Mouse (Mus musculus) hindbrain, embryonic 11.5 days (tissue): ENCODE data around the gene Zkscan17. TPM values are rescaled to one million over a fixed set of nuclear protein-coding genes. Genes with fewer than 3 reads are reported as not detected.

ENCODE experiments used
- ATAC-seq: fragments of 200-750 bp; cut with Nextera tagmentation; 2 replicates; pipeline ENCODE4 v1.8.0; 2017; ENCODE audit warnings: mild to moderate bottlenecking, moderate TSS enrichment, moderate library complexity; ENCODE audit not compliant: low FRiP score
- DNase-seq: peaks from one replicate; pipeline ENCODE4 v3.0.0-alpha.2; 2015; ENCODE audit warnings: low spot score
- H3K27ac ChIP-seq: fragments of 300-500 bp; sonication (generic); 2 replicates; pipeline ENCODE4 v1.5.1; 2014; ENCODE audit warnings: mild to moderate bottlenecking, low read depth, low read length
- H3K27me3 ChIP-seq: fragments of 300-500 bp; sonication (generic); 2 replicates; pipeline ENCODE4 v1.6.1; 2014; ENCODE audit warnings: mild to moderate bottlenecking, low read length, moderate library complexity, mixed read lengths; ENCODE audit not compliant: control insufficient read depth, insufficient read depth
- H3K36me3 ChIP-seq: fragments of 300-500 bp; sonication (generic); 2 replicates; pipeline ENCODE4 v1.6.1; 2014; ENCODE audit warnings: mild to moderate bottlenecking, low read length, moderate library complexity, mixed read lengths; ENCODE audit not compliant: control insufficient read depth, insufficient read depth
- H3K4me1 ChIP-seq: fragments of 300-500 bp; sonication (generic); replicated peaks from 2 replicates; pipeline ENCODE4 v1.6.1; 2014; ENCODE audit warnings: low read length, mixed read lengths; ENCODE audit not compliant: control insufficient read depth, insufficient read depth
- H3K4me2 ChIP-seq: fragments of 300-500 bp; sonication (generic); replicated peaks from 2 replicates; pipeline ENCODE4 v1.6.1; 2014; ENCODE audit warnings: mild to moderate bottlenecking, low read depth, low read length
- H3K4me3 ChIP-seq: fragments of 300-500 bp; sonication (generic); 2 replicates; pipeline ENCODE4 v1.5.1; 2014; ENCODE audit warnings: low read depth, low read length
- H3K9ac ChIP-seq: fragments of 300-500 bp; sonication (generic); 2 replicates; pipeline ENCODE4 v1.6.1; 2014; ENCODE audit warnings: low read depth, low read length
- H3K9me3 ChIP-seq: fragments of 300-500 bp; sonication (generic); 2 replicates; pipeline ENCODE4 v1.6.1; 2016; ENCODE audit warnings: low read length; ENCODE audit not compliant: control insufficient read depth
- WGBS: fragments of 180-500 bp; shearing (Covaris S2); extraction: QIAGEN DNeasy Blood & Tissue Kit; methylation state at CpG from one replicate; pipeline ENCODE4 v1.1.7; 2014; 5-methylcytosine and 5-hydroxymethylcytosine counted together
- polyA plus RNA-seq: library from polyadenylated mRNA; unstranded; fragments of >200 nt; fragmentation: Nextera tagmentation; extraction: Ambion mirVana; gene quantifications from 2 replicates; pipeline ENCODE4 v1.2.1, GENCODE M21; 2014

Gene Zkscan17
- polyA plus RNA-seq, 1 experiment from 2014 or later = 17.1 TPM

DNA sequence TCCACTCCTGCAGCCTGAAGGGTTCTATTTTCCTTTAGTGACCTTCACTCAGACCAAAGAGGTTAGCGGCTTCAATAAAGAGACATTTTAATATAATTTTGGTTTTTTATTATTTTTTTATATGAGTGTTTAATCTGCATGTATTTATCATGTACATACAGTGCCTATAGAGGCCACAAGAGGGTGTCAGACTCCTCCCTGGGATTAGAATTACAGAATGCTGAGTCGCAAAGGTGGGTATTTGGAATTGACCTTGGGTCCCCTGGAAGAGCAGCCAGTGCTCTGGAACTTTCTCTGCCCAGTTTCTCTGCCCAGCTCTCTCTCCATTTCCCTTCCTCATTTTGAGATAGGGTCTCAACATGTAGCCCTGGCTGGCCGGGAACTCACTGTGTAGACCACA, 13.0 kb downstream of the Zkscan17 start:
- H3K4me1 ChIP-seq = no peaks in the 10 kb centered on the region
- no peak overlapping the region for H3K4me3 ChIP-seq
- H3K9me3 ChIP-seq = no peaks in the 10 kb centered on the region
- ATAC-seq = no peak
- H3K27me3 ChIP-seq = no peaks in the 10 kb centered on the region
- no peaks in the 10 kb centered on the region for H3K36me3 ChIP-seq
- no peak for DNase-seq
- 80% methylated on average over 3 of the region's 3 CpGs for WGBS
- no peak overlapping the region for H3K4me2 ChIP-seq
- H3K27ac ChIP-seq = no peak overlapping the region
- H3K9ac ChIP-seq = no peak overlapping the region

GRCm38 (mm10) chr11:59512733-59513132, 13.8 kb downstream of the Zkscan17 start:
- Histone ChIP-seq H3K4me2 (no peak overlapping the region), H3K9ac (no peak overlapping the region), H3K27ac (no peak overlapping the region), H3K4me1 (peaks cover under 1% of the 10 kb centered on the region; the same call in 1 of the 2 replicates), H3K4me3 (no peak overlapping the region), H3K27me3 (no peaks in the 10 kb centered on the region), H3K9me3 (no peaks in the 10 kb centered on the region), H3K36me3 (no peaks in the 10 kb centered on the region)
- ATAC-seq (no peak), DNase-seq (no peak)
- WGBS = 91% methylated on average over 10 of the region's 10 CpGs

- H3K27ac ChIP-seq = no peak overlapping the region
- H3K9me3 ChIP-seq = no peaks in the 10 kb centered on the region
- H3K4me1 ChIP-seq = peaks cover 6% of the 10 kb centered on the region
- WGBS = 57% methylated on average over 1 of the region's 1 CpGs
- H3K27me3 ChIP-seq = no peaks in the 10 kb centered on the region
- DNase-seq (no peak), ATAC-seq (no peak)
- H3K4me3 ChIP-seq = no peak overlapping the region
- no peak overlapping the region for H3K4me2 ChIP-seq
- no peak overlapping the region for H3K9ac ChIP-seq
- H3K36me3 ChIP-seq = no peaks in the 10 kb centered on the region
Observed at GRCm38 (mm10) chr11:59511558-59511957, 15.0 kb downstream of the Zkscan17 start.

GRCm38 (mm10) chr11:59506713-59507074, 19.9 kb downstream of the Zkscan17 start:
- peak; percentile 26 for ATAC-seq
- DNase-seq = no peak

DNA sequence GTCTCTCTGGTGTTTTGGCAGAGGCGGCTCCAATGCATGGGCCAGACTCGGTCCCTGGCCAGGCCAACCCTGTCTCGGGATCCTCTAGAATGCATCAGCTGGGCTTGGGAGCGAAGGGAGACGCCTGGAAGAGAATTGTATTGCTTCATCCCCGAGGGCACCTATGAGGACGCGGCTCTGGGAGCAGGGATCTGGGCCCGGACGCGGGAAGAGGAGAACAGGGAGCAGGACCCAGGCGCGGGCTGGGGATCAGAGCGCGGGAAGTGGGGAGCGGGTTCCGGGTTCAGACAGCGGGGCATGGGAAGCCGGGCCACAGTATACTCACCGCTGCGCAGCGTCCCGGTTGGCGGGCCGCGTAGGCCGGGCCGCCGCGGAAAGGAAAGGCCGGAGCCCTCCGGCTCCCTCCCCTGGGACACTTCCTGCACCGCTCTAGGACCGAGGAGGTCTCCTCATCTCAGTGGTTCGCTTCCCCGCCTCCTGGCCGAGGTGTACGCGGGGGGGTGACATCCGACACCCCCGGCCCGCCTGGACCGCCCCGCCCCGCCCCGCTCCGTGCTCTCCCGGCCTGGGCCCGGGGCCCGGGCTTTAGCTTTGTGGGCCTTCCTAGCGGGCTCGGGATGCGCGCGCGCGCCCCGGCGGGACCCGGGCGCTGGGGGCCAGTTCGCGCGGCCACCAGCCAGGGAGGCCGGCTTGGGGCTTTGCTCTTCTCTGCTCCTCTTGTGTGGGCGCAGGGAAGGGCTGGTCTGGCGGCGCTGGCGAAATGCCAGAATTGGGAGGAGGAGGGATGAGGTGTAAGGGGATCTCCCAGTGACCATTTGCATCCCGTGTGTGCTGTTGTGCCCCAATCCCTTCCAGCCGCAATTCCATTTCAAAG, 20.5 kb downstream of the Zkscan17 start:
- peak overlapping the region; percentile 86 for H3K4me2 ChIP-seq
- peaks cover 9% of the 10 kb centered on the region for H3K4me1 ChIP-seq
- under 1% methylated on average over 64 of the region's 71 CpGs for WGBS
- H3K27ac ChIP-seq = peak overlapping the region; percentile 82
- peak overlapping the region; percentile 86 for H3K9ac ChIP-seq
- no peaks in the 10 kb centered on the region for H3K9me3 ChIP-seq
- H3K27me3 ChIP-seq = no peaks in the 10 kb centered on the region
- peak overlapping the region; percentile 78 for H3K4me3 ChIP-seq
- H3K36me3 ChIP-seq = peaks cover 6% of the 10 kb centered on the region; the same call in 1 of the 2 replicates
- ATAC-seq = peak; percentile 92
- DNase-seq = peak; percentile 93

More at GRCm38 (mm10) chr11:59506713-59507074, 19.9 kb downstream of the Zkscan17 start:
- peaks cover 6% of the 10 kb centered on the region; the same call in 1 of the 2 replicates for H3K36me3 ChIP-seq
- H3K4me2 ChIP-seq = peak overlapping the region; percentile 86
- no peaks in the 10 kb centered on the region for H3K9me3 ChIP-seq
- peak overlapping the region; percentile 82 for H3K27ac ChIP-seq
- peak overlapping the region; percentile 78 for H3K4me3 ChIP-seq
- WGBS = under 1% methylated on average over 14 of the region's 14 CpGs
- H3K9ac ChIP-seq = peak overlapping the region; percentile 86
- H3K27me3 ChIP-seq = no peaks in the 10 kb centered on the region
- peaks cover 9% of the 10 kb centered on the region for H3K4me1 ChIP-seq

- 0% methylated on average over 21 of the region's 21 CpGs for WGBS
- Histone ChIP-seq H3K36me3 (peaks cover 9% of the 10 kb centered on the region; the same call in 1 of the 2 replicates), H3K9me3 (no peaks in the 10 kb centered on the region), H3K9ac (peak overlapping the region; percentile 86), H3K27me3 (no peaks in the 10 kb centered on the region), H3K4me3 (peak overlapping the region; percentile 78), H3K27ac (peak overlapping the region; percentile 82), H3K4me1 (peaks cover 9% of the 10 kb centered on the region), H3K4me2 (peak overlapping the region; percentile 86)
- peak; percentile 75 for DNase-seq
- ATAC-seq = peak; percentile 76
Observed at GRCm38 (mm10) chr11:59505351-59505838, 21.2 kb downstream of the Zkscan17 start.

DNA sequence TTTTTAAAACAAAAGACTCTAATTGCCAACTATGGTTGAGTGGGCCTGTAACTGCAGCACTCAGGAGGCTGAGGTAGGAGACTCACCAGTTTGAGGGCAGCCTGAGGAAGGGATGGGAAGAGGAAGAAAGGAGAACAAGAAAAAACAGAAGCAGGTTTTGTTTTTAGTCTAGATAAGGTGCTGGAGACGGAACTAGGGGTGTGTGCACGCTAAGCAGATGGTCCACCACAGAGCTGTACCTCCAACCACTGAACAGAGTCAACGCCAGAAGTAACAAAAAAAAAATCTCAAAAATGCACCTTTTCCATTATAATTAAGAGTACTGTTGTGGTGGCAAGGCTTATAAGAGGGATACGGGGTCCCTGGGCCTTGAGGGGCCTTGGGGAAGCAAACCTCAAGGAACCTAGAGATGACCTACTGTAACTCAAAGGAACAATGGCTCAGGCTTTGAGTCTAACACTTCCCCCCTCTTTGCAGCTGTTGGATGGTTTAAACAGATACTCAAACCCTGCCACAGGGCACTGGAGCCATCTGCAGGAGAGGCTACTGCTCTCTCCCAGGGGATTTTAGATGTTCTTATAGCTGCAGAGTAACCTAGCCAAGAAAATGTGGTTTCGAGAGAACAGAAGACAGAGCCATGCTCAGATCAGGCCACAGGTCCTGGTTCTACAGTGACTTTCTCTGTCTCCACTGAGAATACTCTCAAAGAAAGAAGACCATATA, 24.4 kb downstream of the Zkscan17 start:
- Histone ChIP-seq H3K36me3 (peaks cover 26% of the 10 kb centered on the region), H3K4me3 (no peak overlapping the region), H3K9ac (no peak overlapping the region), H3K27me3 (no peaks in the 10 kb centered on the region), H3K4me2 (no peak overlapping the region), H3K4me1 (peaks cover 3% of the 10 kb centered on the region), H3K9me3 (no peaks in the 10 kb centered on the region), H3K27ac (no peak overlapping the region)
- no peak for DNase-seq
- WGBS = 96% methylated on average over 5 of the region's 5 CpGs
- ATAC-seq = no peak

DNA sequence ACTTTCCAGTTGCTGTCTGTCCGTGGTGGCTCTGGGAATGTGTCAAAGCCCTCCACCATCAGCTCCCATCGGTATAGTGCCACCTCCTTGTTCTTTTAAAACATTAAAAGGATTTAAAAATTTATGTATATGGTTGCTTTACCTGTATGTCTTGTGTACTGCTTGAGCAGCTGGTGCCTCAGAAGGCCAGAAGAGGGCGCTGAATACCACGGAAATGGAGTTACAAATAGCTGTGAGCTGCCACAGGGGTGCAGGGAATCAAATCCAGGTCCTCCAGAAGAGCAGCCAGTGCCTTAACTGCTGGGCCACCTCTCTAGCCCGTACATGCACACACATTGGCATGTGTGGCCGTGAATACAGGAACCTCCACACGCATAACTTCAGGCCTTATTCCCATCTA, 28.8 kb downstream of the Zkscan17 start:
- 90% methylated on average over 7 of the region's 7 CpGs for WGBS
- H3K36me3 ChIP-seq = peaks cover 30% of the 10 kb centered on the region

More for the DNA sequence above, 28.8 kb downstream of the Zkscan17 start:
- H3K4me1 ChIP-seq = no peaks in the 10 kb centered on the region
- no peak overlapping the region for H3K27ac ChIP-seq
- no peaks in the 10 kb centered on the region for H3K9me3 ChIP-seq
- ATAC-seq (no peak), DNase-seq (no peak)
- no peak overlapping the region for H3K4me3 ChIP-seq
- no peak overlapping the region for H3K9ac ChIP-seq
- H3K4me2 ChIP-seq = no peak overlapping the region
- no peaks in the 10 kb centered on the region for H3K27me3 ChIP-seq
